Mouse (Mus musculus) liver, embryonic 12.5 days (tissue): ENCODE measurements around the gene Ppp2r3a. TPM values are rescaled to one million over a fixed set of nuclear protein-coding genes. Genes with fewer than 3 reads are reported as not detected.

ENCODE experiments used
- ATAC-seq: fragments of 200-750 bp; cut with Nextera tagmentation; 2 replicates; pipeline ENCODE4 v1.8.0; 2017; ENCODE audit warnings: moderate number of reproducible peaks, mild to moderate bottlenecking, moderate library complexity
- H3K27ac ChIP-seq: fragments of 300-500 bp; sonication (generic); 2 replicates; pipeline ENCODE4 v1.5.1; 2016; ENCODE audit warnings: mild to moderate bottlenecking
- H3K27me3 ChIP-seq: fragments of 300-500 bp; sonication (generic); replicated peaks from 2 replicates; pipeline ENCODE4 v1.6.1; 2016; ENCODE audit warnings: mild to moderate bottlenecking, moderate library complexity
- H3K36me3 ChIP-seq: fragments of 300-500 bp; sonication (generic); 2 replicates; pipeline ENCODE4 v1.6.1; 2016; ENCODE audit warnings: mild to moderate bottlenecking, moderate library complexity
- H3K4me1 ChIP-seq: fragments of 300-500 bp; sonication (generic); 2 replicates; pipeline ENCODE4 v1.6.1; 2016
- H3K4me2 ChIP-seq: fragments of 300-500 bp; sonication (generic); 2 replicates; pipeline ENCODE4 v1.6.1; 2016; ENCODE audit warnings: mild to moderate bottlenecking, moderate library complexity
- H3K4me3 ChIP-seq: fragments of 300-500 bp; sonication (generic); 2 replicates; pipeline ENCODE4 v1.5.1; 2016; ENCODE audit warnings: mild to moderate bottlenecking, moderate library complexity
- H3K9ac ChIP-seq: fragments of 300-500 bp; sonication (generic); 2 replicates; pipeline ENCODE4 v1.6.1; 2016; ENCODE audit warnings: mild to moderate bottlenecking, moderate library complexity
- H3K9me3 ChIP-seq: fragments of 300-500 bp; sonication (generic); replicated peaks from 2 replicates; pipeline ENCODE4 v1.6.1; 2016; ENCODE audit warnings: mild to moderate bottlenecking, moderate library complexity
- WGBS: fragments of 180-500 bp; shearing (Covaris S2); methylation state at CpG from one replicate; pipeline ENCODE4 v1.1.7; 2016; ENCODE audit not compliant: insufficient replicate concordance; 5-methylcytosine and 5-hydroxymethylcytosine counted together
- polyA plus RNA-seq: library from polyadenylated mRNA; unstranded; fragments of >200 nt; fragmentation: Nextera tagmentation; extraction: Ambion mirVana; gene quantifications from 2 replicates; pipeline ENCODE4 v1.2.1, GENCODE M21; 2016

The Ppp2r3a gene
- polyA plus RNA-seq, 1 experiment from 2014 or later, result 4.0 TPM

DNA sequence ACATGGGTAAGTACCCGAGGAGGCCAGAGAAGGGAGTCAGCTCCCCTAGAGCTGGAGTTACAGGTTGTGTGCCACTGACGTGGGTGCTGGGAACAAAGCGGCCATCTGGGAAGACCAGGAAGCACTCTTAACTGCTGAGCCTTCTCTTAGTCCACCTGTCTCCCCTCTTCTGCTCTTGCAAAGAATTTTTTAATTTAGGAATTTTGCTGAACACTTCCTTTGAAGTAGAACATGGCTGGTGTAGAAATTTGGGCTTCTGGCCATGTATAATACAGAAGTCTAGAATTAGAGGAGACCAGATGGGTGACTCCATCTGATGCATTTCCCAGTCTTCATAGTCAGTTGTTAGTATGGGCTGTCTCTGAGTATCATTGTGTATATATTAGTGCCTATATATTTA lies 167.9 kb downstream of the Ppp2r3a start:
- H3K4me2 ChIP-seq, result no peak overlapping the region
- H3K27me3 ChIP-seq, result no peaks in the 10 kb centered on the region
- peaks cover 40% of the 10 kb centered on the region for H3K4me1 ChIP-seq
- ATAC-seq, result no peak
- H3K9ac ChIP-seq, result no peak overlapping the region
- H3K36me3 ChIP-seq, result peaks cover 18% of the 10 kb centered on the region; the same call in 1 of the 2 replicates
- no peak overlapping the region for H3K27ac ChIP-seq
- 74% methylated on average over 3 of the region's 3 CpGs for WGBS
- H3K9me3 ChIP-seq, result no peaks in the 10 kb centered on the region
- no peak overlapping the region for H3K4me3 ChIP-seq

DNA sequence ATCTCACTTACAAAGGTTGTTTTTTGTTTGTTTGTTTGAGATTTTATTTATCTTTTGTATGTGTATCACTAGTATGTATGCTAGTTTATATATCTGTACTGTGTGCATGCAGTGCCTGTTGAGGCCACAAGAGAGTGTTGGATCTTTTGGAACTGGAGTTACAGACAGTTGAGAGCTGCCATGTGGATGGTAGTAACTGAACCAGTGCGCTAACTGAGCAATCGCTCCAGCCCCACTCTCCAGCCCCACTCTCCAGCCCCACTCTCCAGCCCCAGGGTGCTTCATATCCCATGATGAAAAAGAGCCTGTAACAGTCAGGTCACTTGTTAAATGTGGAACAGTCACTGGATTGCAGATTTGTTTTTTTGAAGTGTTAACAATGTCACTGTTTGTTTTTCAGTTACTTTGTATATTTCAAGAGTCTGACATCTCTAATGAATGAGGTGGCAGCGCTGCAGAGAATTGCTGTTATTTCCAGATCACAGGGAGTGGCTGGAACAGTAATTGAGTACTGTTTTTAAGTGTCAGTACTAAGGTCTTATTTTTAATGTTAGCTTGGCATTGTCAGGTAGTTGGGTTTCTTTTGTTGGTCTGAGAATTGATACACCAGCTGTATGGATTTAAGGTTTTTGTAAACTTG lies 171.4 kb downstream of the Ppp2r3a start:
- Histone ChIP-seq H3K9me3 (no peaks in the 10 kb centered on the region), H3K36me3 (peaks cover 30% of the 10 kb centered on the region), H3K4me3 (no peak overlapping the region; the same call in 1 of the 2 replicates), H3K4me2 (peak overlapping the region; percentile 18; the same call in 1 of the 2 replicates), H3K9ac (no peak overlapping the region), H3K27me3 (no peaks in the 10 kb centered on the region), H3K4me1 (peaks cover 58% of the 10 kb centered on the region), H3K27ac (0 out of 2 replicates have a peak overlapping the region, but pooled peaks have one; percentile 10)
- 83% methylated on average over 3 of the region's 3 CpGs for WGBS
- no peak for ATAC-seq

DNA sequence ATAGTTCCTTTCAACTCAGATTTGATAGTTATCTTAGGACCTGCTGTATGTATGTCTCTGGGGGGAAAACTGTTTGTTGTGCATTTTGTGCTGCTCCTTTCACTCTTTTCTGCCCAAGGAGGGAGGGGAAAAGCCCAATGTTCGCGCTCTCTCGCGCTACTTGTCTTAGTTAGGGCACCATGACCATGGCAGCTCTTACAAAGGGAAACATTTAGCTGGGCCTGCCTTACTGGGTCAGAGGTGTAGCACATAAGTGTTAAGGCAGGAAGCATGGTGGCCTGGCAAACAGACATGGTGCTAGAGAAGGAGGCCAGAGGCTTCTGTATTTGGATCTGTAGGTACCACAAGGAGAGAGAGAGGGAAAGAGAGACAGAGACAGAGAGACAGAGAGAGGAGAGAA lies 173.0 kb downstream of the Ppp2r3a start:
- ATAC-seq, result no peak
- Histone ChIP-seq H3K4me1 (peaks cover 50% of the 10 kb centered on the region), H3K4me2 (peak overlapping the region; percentile 88), H3K9me3 (no peaks in the 10 kb centered on the region), H3K9ac (peak overlapping the region; percentile 51), H3K36me3 (peaks cover 27% of the 10 kb centered on the region), H3K27ac (peak overlapping the region; percentile 52; the same call in 1 of the 2 replicates), H3K27me3 (no peaks in the 10 kb centered on the region), H3K4me3 (peak overlapping the region; percentile 98)
- WGBS, result 60% methylated on average over 4 of the region's 4 CpGs

DNA sequence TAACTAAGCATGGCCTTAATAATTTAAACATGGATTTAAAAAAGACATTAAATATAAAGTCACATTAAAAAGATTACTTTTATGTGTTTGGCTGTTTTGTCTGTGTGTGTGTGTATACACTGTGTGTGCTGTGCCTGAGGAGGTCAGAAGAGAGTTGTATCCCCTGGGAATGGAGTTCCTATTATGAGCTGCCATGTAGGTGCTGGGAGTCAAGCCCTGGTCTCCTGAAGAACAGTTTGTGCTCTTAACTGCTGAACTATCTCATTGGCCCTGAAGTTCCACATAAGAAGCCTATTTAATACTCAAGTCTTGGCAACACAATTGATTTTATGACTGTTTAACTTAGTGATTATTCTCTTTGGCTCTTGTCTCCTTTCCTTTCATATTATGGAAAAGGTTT lies 174.1 kb downstream of the Ppp2r3a start:
- H3K9ac ChIP-seq, result peak overlapping the region; percentile 99
- H3K9me3 ChIP-seq, result no peaks in the 10 kb centered on the region
- H3K4me3 ChIP-seq, result peak overlapping the region; percentile 98
- no peaks in the 10 kb centered on the region for H3K27me3 ChIP-seq
- no peak for ATAC-seq
- H3K4me2 ChIP-seq, result peak overlapping the region; percentile 88
- H3K4me1 ChIP-seq, result peaks cover 56% of the 10 kb centered on the region
- H3K36me3 ChIP-seq, result peaks cover 25% of the 10 kb centered on the region
- no peak overlapping the region; the same call in 1 of the 2 replicates for H3K27ac ChIP-seq

DNA sequence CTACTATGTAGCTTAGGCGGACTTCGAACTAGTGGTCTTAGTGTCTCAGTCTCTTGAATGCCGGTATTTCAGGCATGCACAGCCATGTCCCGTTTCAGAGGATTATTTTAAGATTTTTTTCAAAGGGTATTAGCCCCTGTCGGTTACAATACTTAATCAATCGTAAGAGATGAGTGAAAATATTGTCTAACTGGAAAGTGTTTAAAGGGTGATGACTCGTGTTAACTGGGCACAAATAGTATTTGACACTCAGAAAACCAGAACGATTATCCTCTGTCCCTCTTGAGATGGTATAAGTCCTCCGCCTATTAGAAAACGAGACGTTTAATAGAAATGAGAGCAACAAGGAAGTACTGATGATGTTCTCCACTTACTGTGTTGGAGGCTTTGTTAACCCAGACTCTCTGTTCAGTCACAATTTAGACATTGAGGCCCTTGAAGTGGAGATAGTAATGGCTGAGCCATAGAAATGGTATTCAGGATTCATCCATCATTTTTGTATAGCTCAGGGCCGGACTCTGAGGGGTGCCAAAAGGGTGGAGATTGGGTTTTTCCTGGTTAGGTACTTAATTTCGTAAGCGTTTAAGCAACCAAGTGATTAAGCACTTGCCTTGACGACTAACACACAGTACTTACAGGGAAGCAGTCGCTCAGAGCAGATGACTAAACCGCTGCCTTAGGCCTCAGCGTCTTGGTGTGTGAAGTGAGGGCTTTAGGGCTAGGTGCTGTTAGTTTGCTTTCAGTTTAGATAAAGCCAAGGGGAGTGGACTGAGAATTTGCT lies 175.3 kb downstream of the Ppp2r3a start:
- Histone ChIP-seq H3K9me3 (no peaks in the 10 kb centered on the region), H3K4me1 (peaks cover 52% of the 10 kb centered on the region), H3K9ac (peak overlapping the region; percentile 99), H3K4me2 (peak overlapping the region; percentile 88), H3K36me3 (peaks cover 25% of the 10 kb centered on the region), H3K27ac (peak overlapping the region; percentile 99), H3K4me3 (peak overlapping the region; percentile 98), H3K27me3 (no peaks in the 10 kb centered on the region)
- ATAC-seq, result no peak
- under 1% methylated on average over 18 of the region's 18 CpGs for WGBS

DNA sequence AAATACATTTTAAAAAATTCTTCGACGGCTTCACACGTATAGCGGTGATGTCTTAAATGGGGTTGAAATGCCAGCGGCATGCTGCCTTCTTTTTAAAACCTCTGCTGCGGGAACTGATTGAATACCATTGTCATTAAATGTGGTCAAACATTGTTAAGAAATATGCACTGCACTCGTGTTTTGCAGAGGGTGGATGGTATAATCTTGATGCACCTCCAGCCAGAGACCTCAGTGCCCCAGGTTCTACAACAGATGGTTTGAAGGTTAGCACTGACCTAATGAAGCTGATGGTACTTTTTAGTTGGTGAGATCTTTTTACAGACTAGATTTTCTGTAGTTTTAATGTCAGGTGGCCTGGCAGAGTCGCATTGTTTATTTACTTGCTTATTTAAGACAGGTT lies 175.9 kb downstream of the Ppp2r3a start:
- no peak for ATAC-seq
- peak overlapping the region; percentile 99 for H3K9ac ChIP-seq
- peak overlapping the region; percentile 99 for H3K27ac ChIP-seq
- peak overlapping the region; percentile 98 for H3K4me3 ChIP-seq
- peaks cover 47% of the 10 kb centered on the region for H3K4me1 ChIP-seq
- no peaks in the 10 kb centered on the region for H3K27me3 ChIP-seq
- under 1% methylated on average over 8 of the region's 8 CpGs for WGBS
- H3K36me3 ChIP-seq, result peaks cover 25% of the 10 kb centered on the region
- H3K4me2 ChIP-seq, result peak overlapping the region; percentile 88
- H3K9me3 ChIP-seq, result no peaks in the 10 kb centered on the region

DNA sequence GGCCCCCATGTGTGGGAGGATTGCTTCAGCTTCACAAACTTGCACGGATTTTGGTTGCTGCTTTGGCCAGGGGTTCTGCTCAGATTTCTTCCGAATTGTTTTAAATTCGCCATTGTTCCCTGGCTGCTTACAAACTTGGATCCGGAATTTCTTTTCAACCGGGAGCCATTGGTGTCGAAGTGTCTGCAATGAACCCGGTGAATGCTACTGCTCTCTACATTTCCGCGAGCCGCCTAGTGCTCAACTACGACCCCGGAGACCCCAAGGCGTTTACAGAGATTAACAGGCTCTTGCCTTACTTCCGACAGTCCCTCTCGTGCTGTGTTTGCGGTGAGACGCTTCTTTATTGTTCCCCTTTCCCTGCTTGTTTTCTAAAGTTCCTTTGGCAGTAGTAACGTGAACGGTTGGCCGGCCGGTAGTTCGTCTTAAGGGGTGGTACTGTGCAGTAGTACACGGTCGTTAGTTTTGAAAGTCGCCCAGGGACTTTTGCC lies 176.5 kb downstream of the Ppp2r3a start:
- 1% methylated on average over 25 of the region's 25 CpGs for WGBS
- ATAC-seq, result no peak

DNA sequence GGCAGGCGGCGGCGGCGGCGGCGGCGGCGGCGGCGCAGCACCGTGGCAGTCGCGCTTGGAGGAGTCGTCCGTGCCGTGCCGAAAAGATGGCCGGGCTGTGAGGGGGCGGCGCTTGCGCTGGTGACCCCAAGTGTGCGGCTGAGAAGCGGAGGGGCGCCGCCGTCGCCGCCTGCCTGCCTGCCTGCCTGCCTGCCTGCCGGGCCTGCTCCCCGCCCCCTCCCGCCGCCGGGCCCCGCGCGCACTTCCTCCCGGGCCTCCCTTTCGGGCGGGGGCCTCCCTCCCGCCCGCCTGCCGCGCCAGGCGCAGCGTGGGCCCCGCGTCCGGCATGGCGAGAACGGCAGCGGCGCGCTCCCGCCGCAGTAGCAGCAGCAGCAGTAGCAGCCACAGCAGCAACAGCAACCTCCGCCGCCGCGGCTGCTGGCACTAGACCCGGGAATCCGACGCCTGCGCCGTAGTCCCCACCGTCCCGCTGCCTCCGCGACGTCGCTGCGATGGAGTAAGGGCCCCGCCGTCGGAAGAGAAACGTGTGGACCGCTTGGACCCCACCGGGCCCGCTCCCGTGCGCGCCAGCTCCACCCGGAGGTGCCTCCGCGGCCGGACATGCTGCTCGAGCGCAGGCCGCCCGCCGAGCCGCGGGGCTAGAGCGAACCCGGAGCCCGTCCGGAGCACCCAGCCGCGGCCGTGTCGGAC lies 177.1 kb downstream of the Ppp2r3a start:
- H3K4me2 ChIP-seq, result peak overlapping the region; percentile 88
- WGBS, result under 1% methylated on average over 66 of the region's 100 CpGs
- H3K27me3 ChIP-seq, result no peaks in the 10 kb centered on the region
- peak overlapping the region; percentile 99 for H3K9ac ChIP-seq
- H3K4me1 ChIP-seq, result peaks cover 37% of the 10 kb centered on the region
- H3K9me3 ChIP-seq, result no peaks in the 10 kb centered on the region
- H3K27ac ChIP-seq, result peak overlapping the region; percentile 99
- peak overlapping the region; percentile 98 for H3K4me3 ChIP-seq
- peaks cover 17% of the 10 kb centered on the region for H3K36me3 ChIP-seq
- peak; percentile 69 for ATAC-seq

More for the DNA sequence above, 176.5 kb downstream of the Ppp2r3a start:
- H3K9ac ChIP-seq, result peak overlapping the region; percentile 99
- H3K4me3 ChIP-seq, result peak overlapping the region; percentile 98
- H3K4me2 ChIP-seq, result peak overlapping the region; percentile 88
- peaks cover 23% of the 10 kb centered on the region for H3K36me3 ChIP-seq
- H3K27ac ChIP-seq, result peak overlapping the region; percentile 99
- no peaks in the 10 kb centered on the region for H3K9me3 ChIP-seq
- H3K27me3 ChIP-seq, result no peaks in the 10 kb centered on the region
- H3K4me1 ChIP-seq, result peaks cover 43% of the 10 kb centered on the region

DNA sequence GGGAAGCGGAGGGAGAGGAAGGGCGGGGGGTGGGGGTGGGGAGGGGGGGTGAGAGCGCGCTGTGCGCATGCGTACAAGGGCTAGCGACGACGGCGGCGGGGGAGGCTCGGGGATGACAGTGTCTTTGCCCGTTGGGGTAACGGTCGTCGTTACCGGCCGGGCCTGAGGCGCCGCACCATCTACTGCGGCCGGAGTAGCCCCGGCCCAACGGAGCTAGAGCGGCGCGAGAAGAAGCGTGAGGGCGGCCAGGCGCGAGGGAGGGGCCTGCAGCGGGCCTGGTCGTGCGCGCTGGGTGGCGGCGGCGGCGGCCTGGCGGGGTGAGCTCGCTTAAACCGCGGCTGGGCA lies 177.6 kb downstream of the Ppp2r3a start, which contains the start of gene Msl2:
Msl2 (plus strand) TSS at position 115 of the 345 bp plus-strand sequence.
- Histone ChIP-seq H3K27me3 (no peaks in the 10 kb centered on the region), H3K4me2 (peak within 1 kb of the TSS; percentile 88), H3K9ac (peak within 1 kb of the TSS; percentile 99), H3K4me1 (peaks cover 32% of the 10 kb centered on the region), H3K9me3 (no peaks in the 10 kb centered on the region), H3K27ac (peak within 1 kb of the TSS; percentile 99), H3K36me3 (peaks cover 14% of the 10 kb centered on the region), H3K4me3 (peak within 1 kb of the TSS; percentile 98)
- under 1% methylated on average over 35 of the region's 43 CpGs for WGBS
- peak; percentile 59; the same call in 1 of the 2 replicates for ATAC-seq

DNA sequence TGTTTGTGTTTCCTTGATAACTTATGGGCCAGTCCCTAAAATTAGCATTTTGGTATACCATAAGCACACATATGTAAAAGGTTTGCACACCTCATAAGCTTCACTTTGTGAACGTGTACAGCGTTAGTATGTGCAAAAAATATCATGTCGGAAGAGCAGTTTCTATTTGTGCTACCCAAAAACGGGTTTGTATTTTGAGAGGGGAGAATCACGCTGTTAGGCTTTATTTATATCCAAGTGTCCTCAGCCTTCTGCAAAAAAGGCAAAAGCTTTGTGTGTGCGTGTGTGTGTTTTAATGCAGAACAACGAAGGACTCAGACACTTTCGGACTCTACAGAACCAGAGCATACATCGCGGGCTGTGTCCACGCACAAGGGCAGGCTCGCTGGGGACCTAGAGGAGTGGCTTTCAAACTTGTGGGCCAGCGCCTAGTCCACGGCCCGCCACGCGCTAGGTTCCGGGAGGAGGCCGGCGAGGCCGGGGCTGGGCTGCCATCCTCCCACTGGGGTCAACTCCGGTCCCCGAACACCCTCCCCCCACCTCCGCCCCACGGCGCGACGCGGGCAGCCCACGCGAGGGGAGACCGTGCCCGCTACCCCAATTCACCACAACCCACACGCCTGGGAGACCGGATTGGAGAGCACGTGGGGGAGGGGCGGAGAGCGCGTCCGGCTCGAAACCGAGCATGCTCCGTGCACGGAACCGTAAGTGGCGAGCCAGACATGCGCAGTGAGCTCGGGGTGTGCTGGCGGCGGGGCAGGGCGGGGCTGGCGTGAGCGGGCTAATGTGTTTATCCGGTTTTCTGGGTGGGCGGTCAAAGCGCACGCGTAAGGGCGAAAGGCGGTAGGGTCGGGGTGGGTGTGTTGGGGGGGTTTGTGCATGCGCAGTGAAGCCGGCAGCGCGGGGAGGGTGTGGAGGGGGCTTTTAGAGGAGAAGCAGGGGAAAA lies 178.3 kb downstream of the Ppp2r3a start:
- H3K4me1 ChIP-seq, result peaks cover 25% of the 10 kb centered on the region
- ATAC-seq, result peak; percentile 91
- H3K9me3 ChIP-seq, result no peaks in the 10 kb centered on the region
- 1% methylated on average over 60 of the region's 65 CpGs for WGBS
- H3K27ac ChIP-seq, result peak overlapping the region; percentile 99
- H3K4me2 ChIP-seq, result peak overlapping the region; percentile 88
- peaks cover 10% of the 10 kb centered on the region for H3K36me3 ChIP-seq
- no peaks in the 10 kb centered on the region for H3K27me3 ChIP-seq
- peak overlapping the region; percentile 99 for H3K9ac ChIP-seq
- peak overlapping the region; percentile 98 for H3K4me3 ChIP-seq

DNA sequence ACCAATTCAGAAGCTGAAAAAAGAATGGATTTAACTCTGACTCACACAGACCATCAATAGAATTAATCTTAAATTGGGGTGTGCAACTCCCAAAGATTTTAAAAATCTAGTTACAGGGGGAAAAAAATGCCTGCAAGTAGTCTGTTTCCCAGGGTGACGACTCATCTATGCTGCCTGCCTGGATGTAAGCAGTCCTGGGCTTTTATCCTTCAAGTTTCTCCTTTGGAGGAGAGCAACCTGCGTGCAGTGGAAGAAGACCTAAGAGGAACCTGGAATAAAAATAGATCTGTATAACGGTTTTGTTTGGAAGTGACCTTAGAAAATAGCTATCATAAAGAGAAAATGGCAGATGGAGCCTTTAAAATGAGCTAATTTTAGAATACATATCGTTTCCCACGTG lies 179.1 kb downstream of the Ppp2r3a start:
- no peak for ATAC-seq
- Histone ChIP-seq H3K4me1 (peaks cover 19% of the 10 kb centered on the region), H3K27ac (no peak overlapping the region), H3K4me2 (peak overlapping the region; percentile 88), H3K27me3 (no peaks in the 10 kb centered on the region), H3K36me3 (peaks cover 8% of the 10 kb centered on the region), H3K4me3 (peak overlapping the region; percentile 98), H3K9ac (peak overlapping the region; percentile 99; the same call in 1 of the 2 replicates), H3K9me3 (no peaks in the 10 kb centered on the region)
- 33% methylated on average over 5 of the region's 5 CpGs for WGBS
